Mouse (Mus musculus): Measurements from ENCODE around the gene Lsamp. TPM values are rescaled to one million over a fixed set of nuclear protein-coding genes. Genes with fewer than 3 reads are reported as not detected.

Gene Lsamp
- polyA plus RNA-seq, 1 experiment: not detected

GRCm38 (mm10) chr16:41408850-41409249, 1424.7 kb downstream of the Lsamp start:
- TF ChIP-seq FLI1 (IDR thresholded peaks at IDR 0.05; ENCODE audit: low read length): no peak
- TF ChIP-seq GATA1 (IDR thresholded peaks at IDR 0.05; ENCODE audit: borderline replicate concordance, low read length): no peak
- no peaks in the 10 kb centered on the region for H3K4me1 ChIP-seq
- no peaks in the 10 kb centered on the region for H3K36me3 ChIP-seq (replicated peaks; ENCODE audit: low read length)
- H3K4me3 ChIP-seq (replicated peaks): no peak overlapping the region
- 0 out of 2 replicates have a peak, but pooled peaks cover 2% of the 10 kb centered on the region for H3K9me3 ChIP-seq
- H3K27me3 ChIP-seq (replicated peaks): no peaks in the 10 kb centered on the region

- Histone ChIP-seq H3K36me3 (replicated peaks; ENCODE audit: low read length) (no peaks in the 10 kb centered on the region), H3K27me3 (replicated peaks) (no peaks in the 10 kb centered on the region), H3K4me3 (replicated peaks) (no peak overlapping the region), H3K9me3 (0 out of 2 replicates have a peak, but pooled peaks cover 2% of the 10 kb centered on the region), H3K4me1 (no peaks in the 10 kb centered on the region)
- TF ChIP-seq GATA1 (IDR thresholded peaks at IDR 0.05; ENCODE audit: borderline replicate concordance, low read length): no peak
- TF ChIP-seq FLI1 (IDR thresholded peaks at IDR 0.05; ENCODE audit: low read length): no peak
These were observed 1426.5 kb downstream of the Lsamp start for GRCm38 (mm10) chr16:41410671-41411070.

GRCm38 (mm10) chr16:41417363-41417762, 1433.2 kb downstream of the Lsamp start:
- Histone ChIP-seq H3K27me3 (replicated peaks) (no peaks in the 10 kb centered on the region), H3K4me1 (no peaks in the 10 kb centered on the region), H3K36me3 (replicated peaks; ENCODE audit: low read length) (no peaks in the 10 kb centered on the region), H3K9me3 (peaks cover 4% of the 10 kb centered on the region; the same call in 1 of the 2 replicates), H3K4me3 (replicated peaks) (no peak overlapping the region)
- no peak for TF ChIP-seq FLI1 (IDR thresholded peaks at IDR 0.05; ENCODE audit: low read length)
- TF ChIP-seq GATA1 (IDR thresholded peaks at IDR 0.05; ENCODE audit: borderline replicate concordance, low read length): no peak

DNA sequence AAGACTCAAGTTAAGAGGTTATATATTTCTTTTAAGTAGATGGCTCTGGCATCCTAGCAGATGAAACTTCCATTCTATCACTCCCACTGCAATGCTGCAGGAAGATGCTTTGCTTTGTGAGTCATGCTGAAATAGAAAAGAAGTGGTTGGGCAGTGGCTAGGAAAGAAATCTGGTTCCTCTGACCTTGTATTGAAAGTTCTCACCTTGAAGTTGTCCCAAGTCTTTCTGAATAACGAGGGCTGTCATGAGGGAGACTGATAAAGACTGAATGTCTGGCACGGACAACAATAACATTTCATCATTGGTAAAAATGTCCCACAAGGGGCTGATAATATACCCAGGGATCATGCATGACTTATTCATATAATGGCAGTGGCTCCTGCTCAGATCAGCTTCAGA, 1483.2 kb downstream of the Lsamp start:
- H3K4me3 ChIP-seq (replicated peaks): no peak overlapping the region
- no peaks in the 10 kb centered on the region for H3K4me1 ChIP-seq
- TF ChIP-seq FLI1 (IDR thresholded peaks at IDR 0.05; ENCODE audit: low read length): no peak
- H3K36me3 ChIP-seq (replicated peaks; ENCODE audit: low read length): no peaks in the 10 kb centered on the region
- no peaks in the 10 kb centered on the region for H3K27me3 ChIP-seq (replicated peaks)
- H3K9me3 ChIP-seq: peaks cover 2% of the 10 kb centered on the region; the same call in 1 of the 2 replicates

GRCm38 (mm10) chr16:41478694-41479093, 1494.5 kb downstream of the Lsamp start:
- Histone ChIP-seq H3K4me1 (no peaks in the 10 kb centered on the region), H3K36me3 (replicated peaks; ENCODE audit: low read length) (no peaks in the 10 kb centered on the region), H3K9me3 (no peaks in the 10 kb centered on the region), H3K27me3 (replicated peaks) (no peaks in the 10 kb centered on the region), H3K4me3 (replicated peaks) (no peak overlapping the region)
- TF ChIP-seq FLI1 (IDR thresholded peaks at IDR 0.05; ENCODE audit: low read length): no peak
- no peak for TF ChIP-seq GATA1 (IDR thresholded peaks at IDR 0.05; ENCODE audit: borderline replicate concordance, low read length)

GRCm38 (mm10) chr16:41481832-41482231, 1497.7 kb downstream of the Lsamp start:
- H3K4me1 ChIP-seq: no peaks in the 10 kb centered on the region
- H3K4me3 ChIP-seq (replicated peaks): no peak overlapping the region

GRCm38 (mm10) chr16:41510915-41511552, 1526.9 kb downstream of the Lsamp start:
- no peak for TF ChIP-seq GATA1 (IDR thresholded peaks at IDR 0.05; ENCODE audit: borderline replicate concordance, low read length)
- no peak for TF ChIP-seq FLI1 (IDR thresholded peaks at IDR 0.05; ENCODE audit: low read length)
- H3K27me3 ChIP-seq (replicated peaks): no peaks in the 10 kb centered on the region
- H3K36me3 ChIP-seq (replicated peaks; ENCODE audit: low read length): no peaks in the 10 kb centered on the region
- H3K9me3 ChIP-seq: no peaks in the 10 kb centered on the region
- no peaks in the 10 kb centered on the region for H3K4me1 ChIP-seq
- no peak overlapping the region for H3K4me3 ChIP-seq (replicated peaks)

More at GRCm38 (mm10) chr16:41481832-41482231, 1497.7 kb downstream of the Lsamp start:
- TF ChIP-seq FLI1 (IDR thresholded peaks at IDR 0.05; ENCODE audit: low read length) (no peak), GATA1 (IDR thresholded peaks at IDR 0.05; ENCODE audit: borderline replicate concordance, low read length) (no peak)
- Histone ChIP-seq H3K9me3 (no peaks in the 10 kb centered on the region), H3K36me3 (replicated peaks; ENCODE audit: low read length) (no peaks in the 10 kb centered on the region), H3K27me3 (replicated peaks) (no peaks in the 10 kb centered on the region)

DNA sequence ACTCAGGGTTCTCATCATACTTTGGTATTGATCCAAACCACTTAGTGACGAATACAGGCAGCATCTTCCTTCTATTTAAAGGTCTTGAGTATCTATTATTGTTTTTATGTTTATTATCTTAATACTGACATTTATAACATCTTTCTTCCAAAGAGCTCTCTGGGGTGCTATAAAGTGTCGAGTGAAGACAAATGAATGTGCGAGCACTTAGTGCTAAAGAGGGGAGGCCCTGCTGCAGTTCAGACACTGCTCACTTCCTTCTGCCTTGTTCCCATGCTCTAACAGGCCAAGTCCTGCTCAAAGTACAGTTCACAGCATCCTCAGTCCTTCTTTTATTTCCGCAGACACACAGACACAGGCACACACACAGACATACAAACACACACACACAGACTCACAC, 1537.4 kb downstream of the Lsamp start:
- no peaks in the 10 kb centered on the region for H3K27me3 ChIP-seq (replicated peaks)
- TF ChIP-seq FLI1 (IDR thresholded peaks at IDR 0.05; ENCODE audit: low read length) (no peak), GATA1 (IDR thresholded peaks at IDR 0.05; ENCODE audit: borderline replicate concordance, low read length) (no peak)
- no peaks in the 10 kb centered on the region for H3K36me3 ChIP-seq (replicated peaks; ENCODE audit: low read length)
- H3K4me3 ChIP-seq (replicated peaks): no peak overlapping the region
- H3K4me1 ChIP-seq: no peaks in the 10 kb centered on the region
- no peaks in the 10 kb centered on the region for H3K9me3 ChIP-seq

- Histone ChIP-seq H3K27me3 (replicated peaks) (no peaks in the 10 kb centered on the region), H3K4me3 (replicated peaks) (no peak overlapping the region), H3K36me3 (replicated peaks; ENCODE audit: low read length) (no peaks in the 10 kb centered on the region), H3K9me3 (no peaks in the 10 kb centered on the region), H3K4me1 (no peaks in the 10 kb centered on the region)
- TF ChIP-seq GATA1 (IDR thresholded peaks at IDR 0.05; ENCODE audit: borderline replicate concordance, low read length) (no peak), FLI1 (IDR thresholded peaks at IDR 0.05; ENCODE audit: low read length) (no peak)
These were observed 1540.1 kb downstream of the Lsamp start for GRCm38 (mm10) chr16:41524266-41524665.

- Histone ChIP-seq H3K27me3 (replicated peaks) (peaks cover 7% of the 10 kb centered on the region), H3K4me1 (peaks cover 3% of the 10 kb centered on the region; the same call in 1 of the 2 replicates), H3K9me3 (peaks cover 9% of the 10 kb centered on the region; the same call in 1 of the 2 replicates), H3K36me3 (replicated peaks; ENCODE audit: low read length) (no peaks in the 10 kb centered on the region), H3K4me3 (replicated peaks) (peak overlapping the region; percentile 62)
- TF ChIP-seq FLI1 (IDR thresholded peaks at IDR 0.05; ENCODE audit: low read length) (no peak), GATA1 (IDR thresholded peaks at IDR 0.05; ENCODE audit: borderline replicate concordance, low read length) (no peak)
These were observed 1548.7 kb downstream of the Lsamp start for GRCm38 (mm10) chr16:41532661-41533551.
